Mouse (Mus musculus): Measurements from ENCODE around the gene 9530003J23Rik.
"Not testable (repeated sequence)": the region's sequence is repeated elsewhere in the genome, so short reads cannot be mapped to it uniquely, and the experiment has no call there.

The 9530003J23Rik gene

GRCm38 (mm10) chr10:117225094-117225493 lies 13.4 kb downstream of the 9530003J23Rik start:
- DNase-seq (ENCODE audit: inconsistent ontology term) = no peak

DNA sequence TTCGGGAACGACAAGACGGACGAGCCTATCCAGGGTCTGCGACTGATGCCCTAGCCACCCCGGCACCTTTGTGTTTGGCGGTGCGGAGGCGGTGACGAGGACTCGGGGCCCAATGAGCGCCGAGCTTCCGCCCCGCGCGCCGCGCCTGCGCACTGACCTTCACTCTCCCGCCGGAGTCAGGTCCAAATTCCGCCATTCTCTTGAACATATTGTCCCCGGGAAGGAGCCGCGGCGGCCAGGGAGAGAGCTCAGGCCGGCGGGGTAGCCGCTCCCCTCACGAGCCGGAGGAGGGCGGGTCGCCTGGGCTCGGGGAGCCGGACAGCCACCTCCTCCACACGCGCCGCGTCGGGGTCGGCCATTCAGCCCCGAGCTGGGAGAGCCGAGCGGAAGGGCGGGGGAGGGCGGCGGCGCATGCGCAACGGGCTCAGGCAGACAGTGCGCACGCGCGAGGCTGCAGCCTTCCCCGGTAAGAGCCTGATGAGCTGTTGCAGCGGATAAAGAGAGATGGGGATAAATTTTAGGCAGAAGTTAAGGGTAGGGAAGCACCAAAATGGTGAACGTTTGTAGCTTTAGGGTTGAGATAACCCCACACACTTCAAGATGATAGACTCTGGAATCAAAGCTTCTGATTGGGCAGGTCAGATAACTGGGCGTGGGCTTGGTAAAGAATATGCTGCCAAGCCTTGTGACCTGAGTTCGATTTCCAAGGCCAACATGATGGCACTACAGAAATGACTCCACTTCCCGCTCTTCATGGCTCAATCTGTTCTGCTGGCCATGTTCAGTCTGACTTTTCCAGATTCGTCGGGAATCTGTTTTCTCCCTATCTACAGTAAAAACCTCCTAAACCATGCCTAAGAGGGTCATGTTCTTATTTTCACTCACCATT lies 14.2 kb downstream of the 9530003J23Rik start, which contains the start of gene Yeats4:
Yeats4 (minus strand) TSS at position 406 of the 889 bp plus-strand sequence.
- DNase-seq (ENCODE audit: inconsistent ontology term) = peak; percentile 97

GRCm38 (mm10) chr10:117223758-117224101 lies 14.8 kb downstream of the 9530003J23Rik start:
- no peak for DNase-seq (ENCODE audit: inconsistent ontology term)

DNA sequence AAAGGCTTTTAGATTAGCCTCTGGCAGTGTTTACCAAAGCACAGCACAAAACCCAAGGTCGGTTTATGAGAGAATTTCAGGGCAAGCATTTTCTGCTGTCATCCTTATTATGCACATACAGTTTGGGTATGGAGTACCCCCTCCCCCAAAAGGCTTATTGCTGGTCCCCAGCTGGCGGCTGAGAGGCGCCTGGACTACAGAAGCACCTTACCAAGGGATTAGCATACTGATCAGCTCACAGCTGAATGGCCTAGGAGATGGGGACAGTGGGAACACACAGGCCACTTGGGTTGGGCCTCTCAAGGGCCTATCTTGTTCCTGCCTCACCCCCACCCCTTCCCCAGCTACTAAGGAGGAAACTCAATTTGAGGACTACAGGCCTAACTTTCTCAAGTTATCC lies 15.7 kb downstream of the 9530003J23Rik start:
- DNase-seq (ENCODE audit: inconsistent ontology term) = no peak

DNA sequence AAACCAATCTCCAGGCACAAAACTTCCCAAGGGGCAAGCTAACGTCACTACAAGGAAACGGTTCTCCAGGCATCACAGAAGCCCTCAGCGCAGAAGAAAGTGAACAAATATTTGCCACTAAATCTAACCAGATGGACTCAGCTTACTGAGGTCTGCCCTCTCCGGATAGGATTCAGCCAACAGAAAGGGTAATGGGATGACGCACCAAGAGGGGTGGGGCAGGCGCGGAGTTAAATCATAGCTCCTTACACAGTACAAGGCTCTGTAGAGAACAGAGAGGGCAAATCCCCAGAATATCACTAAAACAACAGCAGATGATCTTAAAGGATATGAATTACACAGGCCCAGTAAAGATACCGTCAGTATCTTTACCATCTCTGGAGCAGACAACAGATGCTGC lies 20.2 kb downstream of the 9530003J23Rik start:
- DNase-seq (ENCODE audit: inconsistent ontology term) = no peak

DNA sequence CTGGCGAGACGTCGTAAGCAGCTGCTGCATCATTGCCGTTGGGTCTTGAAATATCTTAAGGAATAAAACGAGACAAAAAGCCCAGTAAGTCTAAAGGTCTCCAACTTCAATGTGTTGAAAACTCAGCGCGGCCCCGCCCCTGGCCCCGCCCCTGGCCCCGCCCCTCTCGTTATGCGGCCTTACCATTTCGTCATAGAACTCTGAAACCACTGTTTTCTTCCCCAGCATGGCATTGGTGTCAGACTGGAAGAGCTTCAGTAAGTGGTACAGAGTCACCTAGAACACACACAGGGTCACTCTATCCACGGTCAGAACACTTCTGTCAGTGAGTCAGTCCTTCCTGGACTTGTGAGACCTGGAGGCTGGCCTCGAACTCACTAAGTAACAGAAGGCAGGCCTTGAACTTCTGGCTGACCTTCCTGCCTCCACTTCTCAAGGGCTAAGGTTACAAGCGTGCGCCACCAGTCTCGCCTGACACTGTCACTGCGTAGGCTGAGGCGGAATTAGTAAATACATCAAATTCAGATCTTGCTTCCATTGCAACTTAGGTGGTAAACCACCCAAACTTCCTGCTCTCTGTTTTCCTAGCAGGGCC lies 21.2 kb downstream of the 9530003J23Rik start:
- DNase-seq (ENCODE audit: inconsistent ontology term) = no peak

DNA sequence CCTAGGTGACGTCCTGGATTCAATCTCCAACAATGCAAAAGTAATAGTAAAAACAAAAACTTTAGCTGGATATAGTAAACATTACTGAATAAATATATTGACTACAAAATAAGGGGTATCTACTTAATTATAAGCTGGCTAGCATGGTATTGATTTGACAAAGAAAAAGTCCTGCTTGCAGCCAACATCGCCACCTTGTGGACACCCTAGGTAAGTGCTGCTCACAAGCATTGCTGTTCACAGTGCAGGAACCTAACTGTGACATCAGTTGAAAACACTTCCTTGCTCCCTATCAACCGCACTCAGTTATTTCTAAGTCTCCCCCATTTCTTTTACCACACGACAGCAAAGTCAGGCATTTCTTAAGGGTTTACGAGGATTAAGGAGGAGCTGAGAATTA lies 21.7 kb downstream of the 9530003J23Rik start:
- DNase-seq (ENCODE audit: inconsistent ontology term) = peak; percentile 7

DNA sequence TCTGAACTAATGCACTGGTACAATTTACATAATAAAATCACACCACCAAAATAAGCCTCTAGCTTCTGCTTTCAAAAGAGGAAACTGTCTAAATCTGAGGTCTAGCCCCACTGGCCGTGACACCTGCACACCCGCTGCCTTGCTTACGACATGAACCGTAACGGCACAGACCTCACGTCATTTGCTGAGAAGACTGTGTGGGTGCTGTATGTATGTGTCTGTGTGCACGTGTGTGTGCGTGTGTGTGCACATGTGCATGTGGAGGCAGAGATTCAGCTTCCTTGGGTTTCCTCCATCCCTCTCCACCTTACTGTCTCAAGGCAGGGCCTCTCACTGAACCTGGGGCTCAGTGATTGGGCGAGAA lies 22.4 kb downstream of the 9530003J23Rik start:
- DNase-seq (ENCODE audit: inconsistent ontology term) = no peak

GRCm38 (mm10) chr10:117215409-117216131 lies 22.9 kb downstream of the 9530003J23Rik start:
- no peak for DNase-seq (ENCODE audit: inconsistent ontology term)

- DNase-seq (ENCODE audit: inconsistent ontology term) = no peak
These were observed 27.5 kb downstream of the 9530003J23Rik start for GRCm38 (mm10) chr10:117211023-117211422.

DNA sequence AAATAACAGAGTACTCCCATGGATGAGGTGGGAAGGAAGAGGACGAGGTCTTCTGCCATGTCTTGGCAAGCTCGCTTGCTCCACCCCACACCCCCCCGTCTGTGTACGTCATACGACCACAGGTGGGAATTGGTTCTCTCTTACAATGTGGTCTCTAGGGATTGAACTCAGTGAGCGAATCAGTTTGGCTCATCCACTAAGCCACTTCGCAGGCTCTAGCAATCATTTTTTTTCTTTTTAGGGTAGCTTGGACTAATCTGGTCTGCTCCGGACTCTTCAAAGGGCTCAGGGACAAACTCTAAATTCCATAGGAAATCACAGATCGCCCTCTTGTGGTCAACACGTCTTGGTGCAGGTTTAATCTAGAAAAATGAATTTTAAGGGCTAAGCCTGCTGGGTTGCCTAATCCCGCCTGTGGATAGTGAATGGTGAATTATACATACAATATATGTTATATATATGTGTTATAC lies 29.0 kb downstream of the 9530003J23Rik start:
- peak; percentile 64 for DNase-seq (ENCODE audit: inconsistent ontology term)

DNA sequence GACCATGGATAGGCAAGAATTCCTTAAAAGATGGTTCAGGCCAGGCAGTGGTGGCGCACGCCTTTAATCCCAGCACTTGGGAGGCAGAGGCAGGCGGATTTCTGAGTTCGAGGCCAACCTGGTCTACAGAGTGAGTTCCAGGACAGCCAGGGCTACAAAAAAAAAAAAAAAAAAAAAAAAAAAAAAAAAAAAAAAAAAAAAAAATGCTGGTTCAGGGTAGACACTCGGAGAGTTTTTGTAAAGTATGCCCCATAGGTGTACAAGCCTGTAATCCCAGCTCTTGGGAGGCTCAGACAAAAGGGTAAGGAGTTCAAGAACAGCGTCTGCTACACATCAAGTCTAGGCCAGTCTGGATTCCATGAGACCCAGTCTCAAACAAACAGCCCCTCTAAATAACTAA lies 29.7 kb downstream of the 9530003J23Rik start:
- not testable (repeated sequence) for DNase-seq (ENCODE audit: inconsistent ontology term)

- DNase-seq (ENCODE audit: inconsistent ontology term) = no peak
These were observed 30.3 kb downstream of the 9530003J23Rik start for GRCm38 (mm10) chr10:117208221-117208620.

- no peak for DNase-seq (ENCODE audit: inconsistent ontology term)
These were observed 32.4 kb downstream of the 9530003J23Rik start for GRCm38 (mm10) chr10:117206070-117206469.

- no peak for DNase-seq (ENCODE audit: inconsistent ontology term)
These were observed 34.9 kb downstream of the 9530003J23Rik start for GRCm38 (mm10) chr10:117203558-117203981.

DNA sequence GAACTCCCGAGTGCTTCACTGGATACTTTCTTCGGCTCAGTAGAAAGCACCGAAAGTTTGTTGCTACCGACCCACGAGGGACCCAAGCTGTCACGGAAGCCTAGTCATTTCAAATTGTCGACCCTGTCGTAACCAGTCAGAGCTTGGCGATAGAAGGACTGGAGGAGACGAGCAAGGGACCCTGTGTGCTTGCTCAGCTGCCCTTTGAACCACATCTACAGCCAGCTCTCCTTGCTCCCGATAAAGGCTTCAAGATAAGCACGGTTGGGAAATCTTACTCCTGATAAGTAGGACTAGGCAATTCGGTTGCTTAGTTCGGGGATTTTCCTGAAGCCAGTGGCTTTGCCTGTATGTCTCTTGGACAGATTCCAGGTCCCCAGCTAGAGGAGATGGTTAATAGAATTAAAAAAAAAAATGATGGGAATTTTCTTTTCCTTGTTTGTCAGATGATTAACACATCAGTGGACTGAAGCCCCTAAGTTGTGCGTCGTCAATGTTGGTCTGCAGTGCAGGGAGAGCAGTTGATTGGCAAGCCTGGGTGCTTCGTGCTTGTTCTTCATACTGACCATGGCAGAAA lies 35.4 kb downstream of the 9530003J23Rik start:
- no peak for DNase-seq (ENCODE audit: inconsistent ontology term)

DNA sequence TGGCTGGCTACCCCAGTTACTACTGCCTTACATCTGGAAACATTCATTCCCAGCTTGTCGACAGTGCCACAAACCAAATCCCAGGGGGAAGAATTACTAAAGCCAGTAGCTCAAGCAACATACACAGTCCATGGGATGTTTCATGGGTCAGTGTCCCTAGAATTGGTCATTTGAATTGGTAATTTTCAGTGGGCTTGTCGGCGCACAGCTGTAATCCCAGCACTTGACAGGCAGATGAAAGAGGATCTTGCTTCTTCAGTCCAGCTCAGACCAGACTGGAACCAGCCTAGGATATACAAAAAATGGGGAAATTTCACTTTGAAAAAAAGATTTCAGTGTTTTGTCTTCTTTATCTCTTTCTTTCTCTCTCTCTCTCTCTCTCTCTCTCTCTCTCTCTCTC lies 38.8 kb downstream of the 9530003J23Rik start:
- no peak for DNase-seq (ENCODE audit: inconsistent ontology term)

- no peak for DNase-seq (ENCODE audit: inconsistent ontology term)
These were observed 41.8 kb downstream of the 9530003J23Rik start for GRCm38 (mm10) chr10:117196696-117197095.

- no peak for DNase-seq (ENCODE audit: inconsistent ontology term)
These were observed 42.8 kb downstream of the 9530003J23Rik start for GRCm38 (mm10) chr10:117195748-117196147.

- no peak for DNase-seq (ENCODE audit: inconsistent ontology term)
These were observed 43.5 kb downstream of the 9530003J23Rik start for GRCm38 (mm10) chr10:117195005-117195404.

DNA sequence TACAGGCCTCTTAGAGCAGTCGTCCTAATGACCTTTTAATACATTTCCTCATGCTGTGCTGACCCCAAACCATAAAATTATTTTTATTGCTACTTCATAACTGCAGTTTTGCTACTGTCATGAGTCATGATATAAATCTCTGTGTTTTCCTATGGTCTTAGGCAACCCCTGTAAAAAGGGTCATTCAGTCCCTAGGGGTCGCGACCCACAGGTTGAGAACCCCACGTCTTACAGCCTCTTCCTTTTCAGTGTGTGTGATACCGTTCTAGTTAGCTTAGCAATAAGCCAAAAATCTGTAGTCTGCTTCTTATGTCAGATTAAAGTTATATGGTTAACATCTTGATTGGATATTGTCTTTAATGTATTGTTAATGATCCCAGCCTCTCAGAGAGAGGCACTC lies 45.1 kb downstream of the 9530003J23Rik start:
- no peak for DNase-seq (ENCODE audit: inconsistent ontology term)

All from Muller cell, postnatal 12 days (primary cell).